Mouse (Mus musculus): Measurements from ENCODE around the gene Fam168a. TPM values are rescaled to one million over a fixed set of nuclear protein-coding genes. Genes with fewer than 3 reads are reported as not detected.

Gene Fam168a
- polyA plus RNA-seq, 1 experiment from 2014 or later = 45.2 TPM

DNA sequence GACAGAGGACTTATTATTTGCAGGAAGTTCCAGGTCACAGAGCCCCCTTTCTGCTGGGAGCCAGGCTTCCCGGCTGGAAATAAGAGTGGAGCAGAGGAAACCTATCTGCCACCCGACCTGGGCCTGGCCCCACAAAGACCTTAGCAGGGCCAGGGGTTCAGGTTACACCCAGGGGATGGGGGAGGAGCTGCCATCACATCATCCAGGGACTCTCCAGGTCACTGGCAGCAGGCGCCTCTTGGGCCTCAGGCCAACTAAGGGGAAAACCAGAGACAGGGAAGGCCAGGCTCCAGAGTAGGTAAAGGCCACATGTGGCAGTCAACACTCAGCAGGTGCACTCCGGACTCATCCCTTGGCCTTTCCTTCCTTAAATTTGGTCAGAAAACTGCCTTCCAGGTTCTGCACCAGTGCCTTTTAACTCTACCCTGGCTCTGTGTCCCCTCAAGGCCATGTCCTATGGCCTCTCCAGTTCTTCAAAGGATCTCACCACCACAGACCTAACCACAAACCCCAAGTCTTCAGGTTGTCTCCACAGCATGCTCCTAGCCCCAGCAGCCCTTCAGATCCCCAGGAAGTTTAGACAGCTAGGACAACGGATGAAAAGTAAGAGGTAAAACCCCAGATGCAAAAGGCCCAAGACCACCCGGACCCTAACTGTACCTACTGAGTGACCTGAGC, 147.8 kb downstream of the Fam168a start:
- peaks cover 12% of the 10 kb centered on the region for H3K4me1 ChIP-seq (ENCODE audit: control insufficient read depth, insufficient read depth, low read length)
- no peaks in the 10 kb centered on the region for H3K36me3 ChIP-seq (ENCODE audit: control insufficient read depth, insufficient read depth, low read length)
- no peaks in the 10 kb centered on the region for H3K27me3 ChIP-seq (ENCODE audit: control insufficient read depth, insufficient read depth, low read length)
- H3K27ac ChIP-seq (ENCODE audit: low read depth, low read length) = no peak overlapping the region
- no peak overlapping the region for H3K9ac ChIP-seq (ENCODE audit: low read length)
- 46% methylated on average over 6 of the region's 6 CpGs for WGBS
- ATAC-seq (ENCODE audit: insufficient read depth, low FRiP score, low TSS enrichment) (no peak), DNase-seq (ENCODE audit: low spot score) (no peak)
- no peaks in the 10 kb centered on the region for H3K9me3 ChIP-seq (ENCODE audit: control insufficient read depth, low read length)
- H3K4me3 ChIP-seq (ENCODE audit: low read depth, low read length) = no peak overlapping the region
- no peak overlapping the region for H3K4me2 ChIP-seq (ENCODE audit: low read depth)

DNA sequence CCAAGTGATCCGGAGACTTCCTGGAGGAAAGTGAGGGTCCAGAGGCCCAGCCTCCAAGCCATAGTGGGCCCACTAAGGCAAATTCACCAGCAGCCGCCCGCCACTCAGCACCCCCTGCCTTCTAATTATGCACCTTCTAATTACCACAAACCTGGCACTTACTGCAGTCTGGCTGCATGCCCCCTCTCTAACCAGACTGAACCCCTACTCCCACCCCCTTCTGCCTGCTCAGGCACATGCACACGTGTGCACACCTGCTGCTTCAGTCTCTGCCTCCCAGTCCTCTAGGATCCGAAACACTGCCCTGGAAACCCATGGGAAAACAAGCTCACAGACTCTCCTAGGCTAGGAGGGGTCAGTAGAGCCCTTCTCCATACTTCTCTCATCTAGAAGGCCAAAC, 148.4 kb downstream of the Fam168a start:
- ATAC-seq (ENCODE audit: insufficient read depth, low FRiP score, low TSS enrichment) (no peak), DNase-seq (ENCODE audit: low spot score) (no peak)
- no peaks in the 10 kb centered on the region for H3K9me3 ChIP-seq (ENCODE audit: control insufficient read depth, low read length)
- 64% methylated on average over 5 of the region's 5 CpGs for WGBS
- no peaks in the 10 kb centered on the region for H3K27me3 ChIP-seq (ENCODE audit: control insufficient read depth, insufficient read depth, low read length)
- no peak overlapping the region for H3K4me3 ChIP-seq (ENCODE audit: low read depth, low read length)
- peaks cover 12% of the 10 kb centered on the region for H3K4me1 ChIP-seq (ENCODE audit: control insufficient read depth, insufficient read depth, low read length)
- no peak overlapping the region for H3K4me2 ChIP-seq (ENCODE audit: low read depth)
- H3K9ac ChIP-seq (ENCODE audit: low read length) = no peak overlapping the region
- no peak overlapping the region for H3K27ac ChIP-seq (ENCODE audit: low read depth, low read length)
- H3K36me3 ChIP-seq (ENCODE audit: control insufficient read depth, insufficient read depth, low read length) = no peaks in the 10 kb centered on the region

DNA sequence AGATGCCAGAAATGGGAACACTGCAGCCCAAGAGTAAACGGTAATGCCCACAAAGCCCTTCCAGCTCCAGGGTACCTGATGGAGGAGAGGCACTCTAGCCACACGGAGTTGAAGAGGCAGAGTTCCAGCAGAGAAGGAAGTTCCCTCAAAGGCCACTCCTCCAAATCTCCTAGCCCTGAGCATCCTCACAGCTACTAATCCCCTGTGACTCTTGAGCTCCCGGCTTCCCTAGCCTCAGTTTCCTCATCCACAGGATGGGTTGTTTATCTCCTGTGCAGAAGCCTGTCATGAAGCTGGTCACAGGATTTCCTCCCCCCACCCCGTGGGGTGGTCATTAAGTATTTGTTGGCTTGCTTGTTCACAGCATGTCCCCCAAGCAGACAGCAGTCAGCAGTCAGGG, 148.9 kb downstream of the Fam168a start:
- Histone ChIP-seq H3K4me3 (ENCODE audit: low read depth, low read length) (no peak overlapping the region), H3K27me3 (ENCODE audit: control insufficient read depth, insufficient read depth, low read length) (no peaks in the 10 kb centered on the region), H3K9ac (ENCODE audit: low read length) (no peak overlapping the region), H3K9me3 (ENCODE audit: control insufficient read depth, low read length) (no peaks in the 10 kb centered on the region), H3K4me1 (ENCODE audit: control insufficient read depth, insufficient read depth, low read length) (peaks cover 12% of the 10 kb centered on the region), H3K4me2 (ENCODE audit: low read depth) (no peak overlapping the region), H3K27ac (ENCODE audit: low read depth, low read length) (no peak overlapping the region), H3K36me3 (ENCODE audit: control insufficient read depth, insufficient read depth, low read length) (no peaks in the 10 kb centered on the region)
- WGBS = 43% methylated on average over 4 of the region's 4 CpGs
- ATAC-seq (ENCODE audit: insufficient read depth, low FRiP score, low TSS enrichment) (no peak), DNase-seq (ENCODE audit: low spot score) (no peak)

DNA sequence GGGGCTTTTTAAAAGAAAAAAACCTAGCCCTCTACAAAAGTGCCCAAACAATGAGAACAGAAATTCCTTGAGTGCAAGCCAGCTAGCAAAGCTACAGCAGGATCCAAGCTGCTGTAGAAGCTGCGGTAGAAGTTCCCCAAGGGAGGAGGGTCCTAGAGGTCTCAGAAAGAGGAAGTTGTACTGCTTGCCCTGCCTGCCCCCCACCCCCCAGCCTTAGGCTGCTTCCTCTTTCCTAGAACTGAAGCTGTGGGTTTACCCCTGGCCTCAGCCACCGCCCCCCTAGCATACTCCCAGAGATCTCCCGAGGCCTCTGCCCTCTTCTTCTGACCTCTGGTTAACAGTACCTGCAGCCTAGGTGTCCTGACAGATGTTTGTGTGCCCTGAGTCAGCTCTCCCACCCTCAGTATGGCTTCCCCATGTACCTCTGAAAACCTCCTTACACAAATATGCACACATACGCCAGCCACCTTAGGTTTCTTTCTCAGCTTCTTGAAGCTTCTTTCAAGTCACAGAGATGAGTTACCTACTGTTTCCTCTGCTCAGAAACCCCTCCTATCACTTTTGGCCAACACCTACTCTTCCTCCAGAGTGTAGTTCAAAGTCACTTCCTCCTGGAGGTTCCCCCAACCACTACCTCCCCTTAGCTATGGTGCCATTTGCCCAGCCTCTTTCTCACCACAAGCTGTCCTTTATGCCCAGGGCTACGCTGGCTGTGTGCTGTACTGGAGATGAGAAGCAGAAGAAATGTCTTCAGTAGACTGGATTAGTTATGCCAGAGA, 149.5 kb downstream of the Fam168a start:
- H3K27ac ChIP-seq (ENCODE audit: low read depth, low read length) = no peak overlapping the region
- DNase-seq (ENCODE audit: low spot score) (no peak), ATAC-seq (ENCODE audit: insufficient read depth, low FRiP score, low TSS enrichment) (no peak)
- H3K4me1 ChIP-seq (ENCODE audit: control insufficient read depth, insufficient read depth, low read length) = peaks cover 12% of the 10 kb centered on the region
- H3K9ac ChIP-seq (ENCODE audit: low read length) = no peak overlapping the region
- no peaks in the 10 kb centered on the region for H3K9me3 ChIP-seq (ENCODE audit: control insufficient read depth, low read length)
- no peaks in the 10 kb centered on the region for H3K36me3 ChIP-seq (ENCODE audit: control insufficient read depth, insufficient read depth, low read length)
- WGBS = 74% methylated on average over 5 of the region's 5 CpGs
- no peak overlapping the region for H3K4me2 ChIP-seq (ENCODE audit: low read depth)
- no peak overlapping the region for H3K4me3 ChIP-seq (ENCODE audit: low read depth, low read length)
- H3K27me3 ChIP-seq (ENCODE audit: control insufficient read depth, insufficient read depth, low read length) = no peaks in the 10 kb centered on the region

DNA sequence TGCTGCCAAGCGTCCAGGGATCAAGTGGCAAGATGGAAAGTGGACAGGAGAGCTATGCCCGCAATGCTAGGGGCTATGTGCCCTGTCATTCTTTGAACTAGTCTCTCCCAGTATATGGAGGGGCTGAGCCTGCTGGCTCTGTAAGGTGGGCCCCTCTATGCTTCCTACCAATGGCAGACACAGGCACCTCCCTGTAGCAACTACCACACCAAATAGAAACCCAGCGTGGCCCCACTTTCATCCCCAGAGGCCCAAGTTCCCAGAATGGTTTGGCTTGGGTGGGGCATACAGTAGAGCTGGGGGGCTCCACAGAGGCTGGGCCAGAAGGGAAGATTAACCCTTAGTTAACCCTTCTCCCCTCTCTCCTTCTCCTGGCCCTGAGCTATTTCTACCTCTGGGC, 154.0 kb downstream of the Fam168a start:
- DNase-seq (ENCODE audit: low spot score) (no peak), ATAC-seq (ENCODE audit: insufficient read depth, low FRiP score, low TSS enrichment) (no peak)
- no peaks in the 10 kb centered on the region for H3K9me3 ChIP-seq (ENCODE audit: control insufficient read depth, low read length)
- no peak overlapping the region for H3K27ac ChIP-seq (ENCODE audit: low read depth, low read length)
- no peaks in the 10 kb centered on the region for H3K36me3 ChIP-seq (ENCODE audit: control insufficient read depth, insufficient read depth, low read length)
- 81% methylated on average over 3 of the region's 3 CpGs for whole genome bisulfite sequencing
- H3K4me2 ChIP-seq (ENCODE audit: low read depth) = no peak overlapping the region
- peaks cover 8% of the 10 kb centered on the region for H3K4me1 ChIP-seq (ENCODE audit: control insufficient read depth, insufficient read depth, low read length)
- H3K4me3 ChIP-seq (ENCODE audit: low read depth, low read length) = no peak overlapping the region
- H3K9ac ChIP-seq (ENCODE audit: low read length) = no peak overlapping the region
- H3K27me3 ChIP-seq (ENCODE audit: control insufficient read depth, insufficient read depth, low read length) = no peaks in the 10 kb centered on the region

DNA sequence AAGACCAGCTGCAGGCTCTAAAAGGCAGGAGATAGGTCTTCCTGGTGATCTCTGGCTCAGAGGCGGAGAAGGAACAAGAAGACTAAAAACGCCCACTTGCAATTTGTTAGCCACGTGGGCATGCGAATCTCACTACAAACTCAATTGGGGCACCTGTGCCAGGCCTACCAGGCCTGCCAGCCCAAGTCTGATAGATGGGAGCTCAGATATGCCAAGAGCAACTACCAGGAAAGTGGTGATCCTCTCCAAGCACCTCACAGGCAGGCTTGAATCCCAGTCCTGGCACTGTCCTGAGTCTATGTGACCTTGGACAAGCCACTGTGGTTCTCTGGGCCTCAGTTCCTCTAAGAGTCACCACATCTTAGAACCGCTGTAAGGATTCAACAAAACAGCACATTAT, 154.8 kb downstream of the Fam168a start:
- ATAC-seq (ENCODE audit: insufficient read depth, low FRiP score, low TSS enrichment) = no peak
- peaks cover 8% of the 10 kb centered on the region for H3K4me1 ChIP-seq (ENCODE audit: control insufficient read depth, insufficient read depth, low read length)
- no peak overlapping the region for H3K4me3 ChIP-seq (ENCODE audit: low read depth, low read length)
- H3K36me3 ChIP-seq (ENCODE audit: control insufficient read depth, insufficient read depth, low read length) = no peaks in the 10 kb centered on the region
- H3K27ac ChIP-seq (ENCODE audit: low read depth, low read length) = no peak overlapping the region
- no peak overlapping the region for H3K4me2 ChIP-seq (ENCODE audit: low read depth)
- H3K9me3 ChIP-seq (ENCODE audit: control insufficient read depth, low read length) = no peaks in the 10 kb centered on the region
- WGBS = 89% methylated on average over 5 of the region's 5 CpGs
- H3K27me3 ChIP-seq (ENCODE audit: control insufficient read depth, insufficient read depth, low read length) = no peaks in the 10 kb centered on the region
- DNase-seq (ENCODE audit: low spot score) = no peak
- H3K9ac ChIP-seq (ENCODE audit: low read length) = no peak overlapping the region

DNA sequence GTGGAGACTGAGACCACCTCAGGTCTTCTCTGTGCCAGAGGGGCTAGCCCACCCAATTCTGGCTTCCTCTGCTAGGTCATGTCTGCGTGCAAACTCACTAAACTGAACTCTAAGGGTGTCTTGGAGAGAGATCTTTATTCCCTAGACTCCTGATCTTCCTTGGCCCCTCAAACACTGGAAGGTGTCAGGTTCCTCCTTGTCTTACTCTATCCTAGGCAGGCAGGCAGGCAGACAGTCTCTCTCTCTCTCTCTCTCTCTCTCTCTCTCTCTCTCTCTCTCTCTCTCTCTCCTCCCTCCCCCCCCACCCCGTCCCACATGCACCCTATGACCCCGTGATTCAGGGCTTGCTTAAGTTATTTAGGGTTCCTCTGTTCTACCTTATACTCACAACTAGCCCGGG, 155.9 kb downstream of the Fam168a start:
- peak overlapping the region; percentile 67 for H3K4me3 ChIP-seq (ENCODE audit: low read depth, low read length)
- H3K4me1 ChIP-seq (ENCODE audit: control insufficient read depth, insufficient read depth, low read length) = peaks cover 8% of the 10 kb centered on the region
- WGBS = 2% methylated on average over 4 of the region's 4 CpGs
- DNase-seq (ENCODE audit: low spot score) = no peak
- H3K36me3 ChIP-seq (ENCODE audit: control insufficient read depth, insufficient read depth, low read length) = no peaks in the 10 kb centered on the region
- H3K9me3 ChIP-seq (ENCODE audit: control insufficient read depth, low read length) = no peaks in the 10 kb centered on the region
- H3K27ac ChIP-seq (ENCODE audit: low read depth, low read length) = no peak overlapping the region
- peak overlapping the region; percentile 78 for H3K9ac ChIP-seq (ENCODE audit: low read length)
- peak overlapping the region; percentile 98 for H3K4me2 ChIP-seq (ENCODE audit: low read depth)
- ATAC-seq (ENCODE audit: insufficient read depth, low FRiP score, low TSS enrichment) = 0 out of 2 replicates have a peak, but pooled peaks have one; percentile 0
- H3K27me3 ChIP-seq (ENCODE audit: control insufficient read depth, insufficient read depth, low read length) = no peaks in the 10 kb centered on the region

DNA sequence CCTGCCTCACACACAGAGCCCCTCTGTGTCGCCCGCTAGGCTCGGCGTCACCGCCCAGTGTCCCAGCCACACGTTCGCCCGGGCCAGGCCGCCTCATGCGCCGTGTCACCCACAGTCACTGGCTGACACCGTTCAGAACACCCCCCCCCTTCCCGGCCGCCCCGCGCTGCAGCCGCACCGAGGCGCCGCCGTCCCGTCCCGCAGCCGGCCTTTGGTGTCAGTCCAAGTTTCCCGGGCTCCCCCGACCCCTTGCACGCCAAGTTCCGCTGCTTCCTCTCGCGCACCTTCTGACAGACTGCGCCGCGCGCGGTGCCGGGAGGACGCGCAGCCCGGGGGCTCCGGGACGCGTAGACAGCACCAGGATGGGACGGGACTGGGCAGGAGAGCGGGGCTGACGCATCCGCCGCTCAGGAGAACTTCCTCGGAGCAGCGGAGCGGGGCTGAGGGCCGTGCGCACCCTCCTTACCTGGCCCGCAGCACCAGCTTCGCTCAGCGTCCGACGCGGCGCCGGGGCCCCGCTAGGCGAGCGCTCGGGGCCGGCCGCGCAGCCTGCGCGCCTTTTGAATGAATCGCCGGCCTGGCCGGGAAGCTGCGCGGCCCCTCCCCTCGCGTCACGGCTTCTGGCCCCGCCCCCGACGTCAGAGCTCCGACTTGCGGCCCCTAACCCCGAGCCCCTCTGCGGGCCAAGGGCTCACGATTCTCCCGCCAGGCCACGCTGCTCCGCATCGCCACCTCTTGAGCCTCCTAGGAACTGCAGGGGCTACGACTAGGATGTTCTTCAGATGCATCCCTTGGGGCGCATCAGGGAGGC, 156.6 kb downstream of the Fam168a start, which contains the start of gene Relt:
Gene Relt, minus strand, starts transcription at position 619 of the 811 bp plus-strand sequence.
- DNase-seq (ENCODE audit: low spot score) = peak; percentile 99
- H3K4me2 ChIP-seq (ENCODE audit: low read depth) = peak within 1 kb of the TSS; percentile 98
- H3K4me1 ChIP-seq (ENCODE audit: control insufficient read depth, insufficient read depth, low read length) = peaks cover 8% of the 10 kb centered on the region
- H3K27me3 ChIP-seq (ENCODE audit: control insufficient read depth, insufficient read depth, low read length) = no peaks in the 10 kb centered on the region
- peak within 1 kb of the TSS; percentile 77; the same call in 1 of the 2 replicates for H3K27ac ChIP-seq (ENCODE audit: low read depth, low read length)
- H3K4me3 ChIP-seq (ENCODE audit: low read depth, low read length) = peak within 1 kb of the TSS; percentile 67
- H3K9me3 ChIP-seq (ENCODE audit: control insufficient read depth, low read length) = no peaks in the 10 kb centered on the region
- peak within 1 kb of the TSS; percentile 78 for H3K9ac ChIP-seq (ENCODE audit: low read length)
- no peaks in the 10 kb centered on the region for H3K36me3 ChIP-seq (ENCODE audit: control insufficient read depth, insufficient read depth, low read length)
- ATAC-seq (ENCODE audit: insufficient read depth, low FRiP score, low TSS enrichment) = peak; percentile 89
- 1% methylated on average over 73 of the region's 91 CpGs for WGBS

Data from neural tube, embryonic 11.5 days (tissue).